Mouse (Mus musculus) heart, embryonic 11.5 days (tissue): ENCODE data around the gene Fcrlb. TPM values are rescaled to one million over a fixed set of nuclear protein-coding genes. Genes with fewer than 3 reads are reported as not detected.

Experiments used
- ATAC-seq: fragments of 200-750 bp; cut with Nextera tagmentation; replicated peaks from 2 replicates; pipeline ENCODE4 v1.8.0; 2017; ENCODE audit warnings: moderate library complexity; ENCODE audit not compliant: insufficient number of reproducible peaks, low FRiP score, low TSS enrichment
- H3K27ac ChIP-seq: fragments of 300-500 bp; sonication (generic); 2 replicates; pipeline ENCODE4 v1.5.1; 2014; ENCODE audit warnings: mild to moderate bottlenecking, low read depth, low read length
- H3K27me3 ChIP-seq: fragments of 300-500 bp; sonication (generic); 2 replicates; pipeline ENCODE4 v1.6.1; 2014; ENCODE audit warnings: mild to moderate bottlenecking, low read length, mixed read lengths; ENCODE audit not compliant: control insufficient read depth, insufficient read depth
- H3K36me3 ChIP-seq: fragments of 300-500 bp; sonication (generic); 2 replicates; pipeline ENCODE4 v1.6.1; 2014; ENCODE audit warnings: mild to moderate bottlenecking, low read length, moderate library complexity, mixed read lengths; ENCODE audit not compliant: control insufficient read depth, insufficient read depth
- H3K4me1 ChIP-seq: fragments of 300-500 bp; sonication (generic); 2 replicates; pipeline ENCODE4 v1.6.1; 2014; ENCODE audit warnings: low read length; ENCODE audit not compliant: control insufficient read depth, insufficient read depth
- H3K4me2 ChIP-seq: fragments of 300-500 bp; sonication (generic); 2 replicates; pipeline ENCODE4 v1.6.1; 2014; ENCODE audit warnings: mild to moderate bottlenecking, moderate library complexity
- H3K4me3 ChIP-seq: fragments of 300-500 bp; sonication (generic); 2 replicates; pipeline ENCODE4 v1.5.1; 2014; ENCODE audit warnings: low read depth, low read length
- H3K9ac ChIP-seq: fragments of 300-500 bp; sonication (generic); 2 replicates; pipeline ENCODE4 v1.6.1; 2014; ENCODE audit warnings: mild to moderate bottlenecking, low read depth, low read length, moderate library complexity
- H3K9me3 ChIP-seq: fragments of 300-500 bp; sonication (generic); replicated peaks from 2 replicates; pipeline ENCODE4 v1.6.1; 2016; ENCODE audit warnings: low read length; ENCODE audit not compliant: control insufficient read depth
- WGBS: fragments of 180-500 bp; shearing (Covaris S2); extraction: QIAGEN DNeasy Blood & Tissue Kit; methylation state at CpG from one replicate; pipeline ENCODE4 v1.1.7; 2014; ENCODE audit not compliant: insufficient replicate concordance; 5-methylcytosine and 5-hydroxymethylcytosine counted together
- polyA plus RNA-seq: library from polyadenylated mRNA; unstranded; fragments of >200 nt; fragmentation: Nextera tagmentation; extraction: Ambion mirVana; gene quantifications from 2 replicates; pipeline ENCODE4 v1.2.1, GENCODE M21; 2014

The Fcrlb gene
- polyA plus RNA-seq, 1 experiment from 2014 or later: not detected

DNA sequence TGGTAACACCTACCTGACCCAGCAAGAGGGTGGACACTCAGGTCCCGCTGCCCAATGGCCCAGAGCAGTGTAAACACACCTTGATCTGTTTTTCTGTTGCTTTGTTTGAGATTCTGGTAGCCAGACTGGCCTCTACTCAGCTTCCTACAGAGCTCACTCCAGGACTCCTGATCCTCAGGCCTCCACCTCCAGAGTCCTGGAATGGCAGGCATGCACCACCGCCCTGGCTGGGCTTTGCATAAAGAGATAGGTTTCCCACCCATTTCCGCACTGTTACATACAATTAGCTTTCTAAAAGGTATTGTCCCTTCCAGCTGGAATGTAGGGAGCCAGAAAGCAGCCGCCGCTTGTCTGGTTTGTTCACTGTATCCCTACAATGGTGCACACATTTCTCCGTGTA, 41.3 kb downstream of the Fcrlb start:
- H3K4me1 ChIP-seq: 0 out of 2 replicates have a peak, but pooled peaks cover 2% of the 10 kb centered on the region
- no peak overlapping the region for H3K9ac ChIP-seq
- H3K9me3 ChIP-seq: no peaks in the 10 kb centered on the region
- H3K4me2 ChIP-seq: no peak overlapping the region
- no peaks in the 10 kb centered on the region for H3K27me3 ChIP-seq
- no peak for ATAC-seq
- H3K4me3 ChIP-seq: no peak overlapping the region
- H3K36me3 ChIP-seq: no peaks in the 10 kb centered on the region
- H3K27ac ChIP-seq: no peak overlapping the region
- 85% methylated on average over 6 of the region's 6 CpGs for WGBS

DNA sequence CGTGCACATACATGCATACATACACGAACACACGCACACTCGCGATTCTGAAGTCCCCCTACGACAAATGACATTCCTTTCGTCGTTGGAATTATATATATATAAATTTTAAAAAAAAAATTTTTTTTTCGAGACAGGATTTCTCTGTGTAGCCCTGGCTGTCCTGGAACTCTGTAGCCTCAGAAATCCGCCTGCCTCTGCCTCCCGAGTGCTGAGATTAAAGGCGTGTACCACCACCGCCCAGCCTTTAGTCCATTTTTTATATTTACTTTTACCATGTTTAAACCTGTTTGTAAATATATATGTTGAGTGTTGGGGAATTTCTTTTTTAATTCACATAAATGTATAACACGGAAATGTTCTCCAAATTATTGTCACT, 43.8 kb downstream of the Fcrlb start:
- H3K9me3 ChIP-seq: no peaks in the 10 kb centered on the region
- no peak overlapping the region for H3K27ac ChIP-seq
- H3K4me2 ChIP-seq: peak overlapping the region; percentile 80
- no peak for ATAC-seq
- no peaks in the 10 kb centered on the region for H3K36me3 ChIP-seq
- peak overlapping the region; percentile 93 for H3K4me3 ChIP-seq
- peak overlapping the region; percentile 78 for H3K9ac ChIP-seq
- 0 out of 2 replicates have a peak, but pooled peaks cover 2% of the 10 kb centered on the region for H3K4me1 ChIP-seq
- WGBS: 18% methylated on average over 14 of the region's 14 CpGs
- H3K27me3 ChIP-seq: no peaks in the 10 kb centered on the region

DNA sequence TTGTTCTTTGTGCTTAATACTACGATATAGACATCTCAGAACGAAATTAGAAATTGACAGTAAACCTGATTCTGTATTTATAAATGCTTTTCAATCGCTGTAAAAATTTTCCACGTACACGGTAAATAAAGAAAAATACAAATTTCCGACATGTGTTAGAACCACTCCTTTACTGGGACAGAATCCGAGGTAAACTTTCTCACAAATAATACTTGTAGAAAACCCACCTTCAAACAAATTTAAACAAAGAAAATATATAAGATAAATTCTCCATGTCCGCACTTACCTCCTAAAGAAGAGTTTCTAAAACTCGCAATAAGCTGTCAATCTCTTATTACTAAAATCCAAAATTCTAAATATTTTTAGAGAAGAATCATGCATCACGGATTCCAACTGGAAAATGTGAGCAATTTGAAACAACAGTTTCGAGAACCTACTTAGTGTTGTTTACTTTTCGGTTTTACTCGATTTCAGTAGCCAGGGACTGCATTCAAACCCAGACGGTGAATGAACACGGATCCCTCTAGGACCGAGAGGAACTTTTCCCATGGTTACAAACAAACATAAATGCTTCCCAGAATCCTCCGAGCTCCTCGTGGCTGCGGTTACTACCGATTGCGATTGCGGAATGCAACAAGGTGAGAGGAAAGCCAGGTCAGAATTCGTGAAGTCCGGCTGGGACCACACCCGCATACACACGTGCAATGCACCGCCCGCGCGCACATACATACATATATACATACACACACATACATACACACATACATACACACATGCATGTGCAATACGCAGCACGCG, 44.4 kb downstream of the Fcrlb start:
- Histone ChIP-seq H3K27ac (peak overlapping the region; percentile 80), H3K27me3 (no peaks in the 10 kb centered on the region)
- WGBS: under 1% methylated on average over 33 of the region's 33 CpGs

DNA sequence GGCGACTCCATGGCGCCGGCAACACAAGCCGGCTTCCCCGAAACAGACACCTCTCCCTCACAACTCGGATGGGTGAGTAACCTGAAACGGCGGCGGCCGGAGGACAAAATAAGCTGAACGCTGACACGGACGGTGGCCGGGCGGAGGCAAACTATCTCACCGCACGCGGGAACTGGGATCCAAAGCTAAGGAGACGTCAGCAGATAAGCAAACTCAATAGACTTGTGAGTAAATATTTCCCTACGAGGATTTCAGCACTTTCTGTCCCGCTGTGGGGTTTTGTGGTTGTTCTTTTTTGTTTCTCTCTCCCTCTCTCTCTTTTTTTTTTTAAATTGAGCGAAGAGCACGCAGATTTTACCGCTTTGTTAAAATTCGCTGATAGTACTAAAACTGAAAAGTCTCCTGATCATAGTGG, 45.0 kb downstream of the Fcrlb start, which contains the start of gene Atf6:
Gene Atf6, minus strand, starts transcription at position 81 of the 415 bp plus-strand sequence.
- peak within 1 kb of the TSS; percentile 93 for H3K4me3 ChIP-seq
- 0 out of 2 replicates have a peak, but pooled peaks cover 2% of the 10 kb centered on the region for H3K4me1 ChIP-seq
- ATAC-seq: peak; percentile 75
- H3K27ac ChIP-seq: peak within 1 kb of the TSS; percentile 80
- H3K4me2 ChIP-seq: peak within 1 kb of the TSS; percentile 80
- no peaks in the 10 kb centered on the region for H3K9me3 ChIP-seq
- no peaks in the 10 kb centered on the region for H3K36me3 ChIP-seq
- H3K27me3 ChIP-seq: no peaks in the 10 kb centered on the region
- 0% methylated on average over 25 of the region's 25 CpGs for WGBS
- peak within 1 kb of the TSS; percentile 89 for H3K9ac ChIP-seq

More for the DNA sequence above, 44.4 kb downstream of the Fcrlb start:
- Histone ChIP-seq H3K4me3 (peak overlapping the region; percentile 93), H3K4me1 (0 out of 2 replicates have a peak, but pooled peaks cover 2% of the 10 kb centered on the region), H3K36me3 (no peaks in the 10 kb centered on the region), H3K9me3 (no peaks in the 10 kb centered on the region), H3K9ac (peak overlapping the region; percentile 89), H3K4me2 (peak overlapping the region; percentile 80)
- peak; percentile 57 for ATAC-seq

DNA sequence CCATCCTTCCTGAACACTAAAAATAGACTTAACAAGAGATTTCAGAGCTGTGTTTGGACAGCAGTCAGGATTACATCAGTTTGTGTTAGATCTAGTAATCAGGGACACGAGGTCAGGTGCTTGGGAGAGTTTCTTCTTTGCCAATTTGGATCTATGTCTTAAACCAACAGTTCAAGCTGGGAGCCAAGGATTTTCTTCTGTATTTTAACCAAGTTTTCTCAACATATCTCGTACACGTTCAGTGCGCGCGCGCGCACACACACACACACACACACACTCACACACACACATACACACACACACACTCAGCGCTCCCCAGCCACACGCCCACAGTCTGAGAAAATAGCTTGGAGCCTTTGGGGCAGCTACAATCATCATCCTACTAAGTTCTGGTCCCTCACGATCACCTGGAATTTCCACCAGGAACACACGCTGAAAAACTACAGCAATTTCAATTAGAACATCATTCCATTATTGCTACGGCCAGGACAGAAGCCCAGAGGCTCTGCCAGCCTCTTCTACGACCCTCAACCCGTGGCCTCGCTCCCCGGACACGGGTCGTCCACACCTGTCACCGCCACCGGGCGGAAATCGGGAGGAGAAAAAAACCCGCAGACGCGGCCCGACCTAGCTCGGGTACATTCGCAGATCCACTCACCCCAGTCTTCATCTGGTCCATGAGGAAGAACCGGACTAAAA, 45.6 kb downstream of the Fcrlb start:
- H3K27me3 ChIP-seq: no peaks in the 10 kb centered on the region
- 0 out of 2 replicates have a peak, but pooled peaks cover 2% of the 10 kb centered on the region for H3K4me1 ChIP-seq
- H3K4me3 ChIP-seq: peak overlapping the region; percentile 93
- peak overlapping the region; percentile 89 for H3K9ac ChIP-seq
- peak overlapping the region; percentile 80 for H3K4me2 ChIP-seq
- H3K36me3 ChIP-seq: no peaks in the 10 kb centered on the region
- H3K27ac ChIP-seq: peak overlapping the region; percentile 80
- 1% methylated on average over 30 of the region's 30 CpGs for WGBS
- 0 out of 2 replicates have a peak, but pooled peaks have one; percentile 12 for ATAC-seq
- no peaks in the 10 kb centered on the region for H3K9me3 ChIP-seq

DNA sequence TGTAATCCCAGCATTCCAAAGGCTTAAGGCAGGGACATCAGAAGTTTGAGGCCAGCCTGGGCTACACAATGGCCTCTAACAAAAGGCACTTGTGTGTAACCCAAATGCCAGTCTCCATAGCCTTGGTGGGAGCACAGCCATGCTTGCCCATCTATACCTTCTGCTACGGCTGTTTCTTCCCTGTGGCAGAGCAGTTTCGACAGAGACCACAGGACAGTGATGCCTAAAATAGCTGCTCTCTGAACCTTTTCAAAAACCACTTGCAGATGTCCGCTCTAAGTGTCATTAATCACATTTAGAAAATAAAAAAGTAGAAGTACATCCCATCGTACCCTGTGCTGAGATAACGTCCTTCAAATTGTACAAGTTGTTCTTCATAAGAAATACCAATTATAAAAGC, 47.3 kb downstream of the Fcrlb start:
- no peaks in the 10 kb centered on the region for H3K9me3 ChIP-seq
- no peak overlapping the region for H3K4me3 ChIP-seq
- no peak overlapping the region for H3K4me2 ChIP-seq
- no peaks in the 10 kb centered on the region for H3K36me3 ChIP-seq
- no peak overlapping the region for H3K27ac ChIP-seq
- H3K9ac ChIP-seq: no peak overlapping the region
- H3K27me3 ChIP-seq: no peaks in the 10 kb centered on the region
- 50% methylated on average over 5 of the region's 5 CpGs for WGBS
- no peak for ATAC-seq
- H3K4me1 ChIP-seq: 0 out of 2 replicates have a peak, but pooled peaks cover 2% of the 10 kb centered on the region

DNA sequence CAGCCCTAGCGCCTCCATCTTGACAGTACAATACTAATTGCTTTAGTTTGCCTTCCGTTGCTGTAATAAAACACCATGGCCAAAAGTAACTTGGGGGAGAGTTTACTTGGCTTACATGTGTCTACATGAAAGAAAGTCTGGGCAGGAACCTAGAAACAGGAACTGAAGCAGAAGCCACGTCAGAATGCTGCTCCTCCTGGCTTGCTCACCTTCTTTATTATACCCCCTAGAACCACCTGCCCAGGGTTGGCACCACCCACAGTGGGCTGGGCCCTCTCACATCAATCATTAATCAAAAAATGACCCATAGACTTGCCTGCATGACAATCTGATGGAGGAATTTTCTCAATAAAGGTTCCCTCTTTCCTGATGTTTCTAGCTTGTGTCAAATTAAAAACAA, 48.0 kb downstream of the Fcrlb start:
- no peaks in the 10 kb centered on the region for H3K9me3 ChIP-seq
- H3K27ac ChIP-seq: no peak overlapping the region
- no peaks in the 10 kb centered on the region for H3K36me3 ChIP-seq
- ATAC-seq: no peak
- no peak overlapping the region for H3K9ac ChIP-seq
- 0 out of 2 replicates have a peak, but pooled peaks cover 2% of the 10 kb centered on the region for H3K4me1 ChIP-seq
- 81% methylated on average over 3 of the region's 3 CpGs for WGBS
- no peak overlapping the region for H3K4me3 ChIP-seq
- no peak overlapping the region for H3K4me2 ChIP-seq
- H3K27me3 ChIP-seq: no peaks in the 10 kb centered on the region

DNA sequence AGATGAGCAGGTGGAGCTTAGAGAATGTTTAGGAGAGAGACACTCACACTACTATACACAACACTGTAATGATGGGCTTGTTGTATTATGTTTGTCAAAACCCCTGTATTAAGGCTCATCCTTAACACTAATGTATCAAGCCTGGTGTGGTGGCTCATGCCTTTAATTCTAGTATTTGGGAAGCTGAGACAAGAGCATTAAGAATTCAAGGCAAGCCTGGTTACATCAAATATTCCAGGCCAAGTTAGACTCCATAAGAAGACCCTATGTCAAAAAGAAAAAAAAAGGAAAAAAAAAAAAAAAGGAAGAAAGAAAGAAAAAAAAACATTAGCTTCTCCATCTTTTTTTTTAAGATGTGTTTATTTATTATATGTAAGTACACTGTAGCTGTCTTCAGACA, 48.5 kb downstream of the Fcrlb start:
- no peak overlapping the region for H3K27ac ChIP-seq
- H3K36me3 ChIP-seq: no peaks in the 10 kb centered on the region
- ATAC-seq: no peak
- no peaks in the 10 kb centered on the region for H3K9me3 ChIP-seq
- 0 out of 2 replicates have a peak, but pooled peaks cover 2% of the 10 kb centered on the region for H3K4me1 ChIP-seq
- H3K4me3 ChIP-seq: no peak overlapping the region
- no peak overlapping the region for H3K4me2 ChIP-seq
- H3K9ac ChIP-seq: no peak overlapping the region
- no peaks in the 10 kb centered on the region for H3K27me3 ChIP-seq
